Mouse (Mus musculus): ENCODE data around the gene Gpr152. TPM values are rescaled to one million over a fixed set of nuclear protein-coding genes. Genes with fewer than 3 reads are reported as not detected.

Gene Gpr152
- polyA plus RNA-seq, 1 experiment from 2014 or later: not detected

DNA sequence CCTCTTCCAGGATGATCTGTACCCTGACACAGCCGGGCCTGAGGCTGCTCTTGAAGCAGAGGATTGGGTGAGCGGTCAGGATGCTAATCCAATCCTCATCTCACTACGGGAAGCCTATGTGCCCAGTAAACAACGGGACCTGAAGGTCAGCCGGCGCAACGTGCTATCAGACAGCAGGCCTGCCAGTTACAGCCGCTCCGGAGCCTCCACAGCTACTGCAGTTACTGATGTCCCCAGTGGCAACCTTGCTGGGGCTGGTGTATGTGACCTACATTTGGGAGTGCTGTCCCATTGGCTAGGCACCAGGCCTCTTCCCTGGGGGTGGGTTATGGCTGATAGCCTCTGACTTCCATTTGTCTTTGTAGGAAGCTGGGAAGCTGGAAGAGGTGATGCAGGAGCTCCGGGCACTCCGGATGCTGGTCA lies 13.7 kb downstream of the Gpr152 start, which contains the start of gene Ptprcap:
TSS of gene Ptprcap (plus strand) at position 373 of the 423 bp plus-strand sequence.
- WGBS: 72% methylated on average over 11 of the region's 11 CpGs
- Histone ChIP-seq H3K27me3 (replicated peaks; ENCODE audit: control insufficient read depth, insufficient read depth, low read length) (no peaks in the 10 kb centered on the region), H3K4me1 (replicated peaks; ENCODE audit: control insufficient read depth, insufficient read depth, low read length) (peaks cover 9% of the 10 kb centered on the region; the same call in 1 of the 2 replicates), H3K36me3 (ENCODE audit: control insufficient read depth, insufficient read depth) (peaks cover 61% of the 10 kb centered on the region), H3K4me3 (ENCODE audit: low read depth, low read length) (no peak within 1 kb of the TSS), H3K9ac (ENCODE audit: low read depth, low read length) (no peak within 1 kb of the TSS), H3K4me2 (replicated peaks; ENCODE audit: low read depth) (no peak within 1 kb of the TSS), H3K27ac (ENCODE audit: low read depth, low read length) (no peak within 1 kb of the TSS), H3K9me3 (ENCODE audit: control insufficient read depth) (no peaks in the 10 kb centered on the region)
- ATAC-seq: no peak
- no peak for TF ChIP-seq CTCF (IDR thresholded peaks at IDR 0.05; ENCODE audit: low read depth)

DNA sequence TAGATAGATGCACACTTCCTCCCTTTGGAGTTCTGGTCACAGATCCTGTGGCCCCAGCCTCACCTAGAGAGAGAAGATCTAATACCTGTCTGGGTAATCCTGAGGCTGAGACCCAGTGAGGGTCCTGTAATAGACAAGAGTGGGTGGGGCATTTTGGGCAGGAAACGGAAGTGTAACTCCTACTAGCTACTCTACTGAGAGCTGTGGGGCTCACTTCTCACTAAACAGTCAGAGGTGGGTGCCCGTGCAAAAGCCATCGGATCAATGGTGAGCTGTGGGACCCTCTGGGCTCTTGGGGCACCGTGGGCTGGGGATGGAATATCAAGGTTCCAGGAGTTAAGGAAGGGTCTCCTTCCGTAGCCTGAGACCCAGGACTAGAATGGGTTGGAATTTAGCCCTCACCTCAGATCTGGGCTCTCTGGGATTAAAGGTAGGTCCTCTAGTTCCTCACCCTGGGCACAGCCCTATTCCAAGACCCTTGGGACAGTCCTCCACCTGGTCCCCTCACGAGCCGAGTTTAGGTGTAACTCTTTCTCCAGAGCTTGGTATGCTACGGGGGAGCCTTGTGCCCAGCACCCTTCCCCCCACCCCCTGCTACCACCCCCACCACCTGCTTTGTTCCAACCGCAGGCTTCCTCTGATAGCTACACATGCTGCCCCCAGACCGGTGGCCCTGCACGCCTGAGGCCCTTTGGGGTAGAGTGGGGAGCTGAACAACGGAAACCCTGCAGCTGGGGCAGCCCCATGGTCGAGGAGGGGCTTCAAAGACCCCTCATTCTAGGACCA lies 15.0 kb downstream of the Gpr152 start:
- no peak for ATAC-seq
- no peak overlapping the region for H3K4me2 ChIP-seq (replicated peaks; ENCODE audit: low read depth)
- no peak overlapping the region for H3K27ac ChIP-seq (ENCODE audit: low read depth, low read length)
- peaks cover 75% of the 10 kb centered on the region for H3K36me3 ChIP-seq (ENCODE audit: control insufficient read depth, insufficient read depth)
- 76% methylated on average over 13 of the region's 13 CpGs for WGBS
- H3K27me3 ChIP-seq (replicated peaks; ENCODE audit: control insufficient read depth, insufficient read depth, low read length): no peaks in the 10 kb centered on the region
- no peak overlapping the region for H3K9ac ChIP-seq (ENCODE audit: low read depth, low read length)
- TF ChIP-seq CTCF (IDR thresholded peaks at IDR 0.05; ENCODE audit: low read depth): no peak
- H3K9me3 ChIP-seq (ENCODE audit: control insufficient read depth): no peaks in the 10 kb centered on the region
- H3K4me1 ChIP-seq (replicated peaks; ENCODE audit: control insufficient read depth, insufficient read depth, low read length): peaks cover 4% of the 10 kb centered on the region; the same call in 1 of the 2 replicates
- H3K4me3 ChIP-seq (ENCODE audit: low read depth, low read length): no peak overlapping the region

DNA sequence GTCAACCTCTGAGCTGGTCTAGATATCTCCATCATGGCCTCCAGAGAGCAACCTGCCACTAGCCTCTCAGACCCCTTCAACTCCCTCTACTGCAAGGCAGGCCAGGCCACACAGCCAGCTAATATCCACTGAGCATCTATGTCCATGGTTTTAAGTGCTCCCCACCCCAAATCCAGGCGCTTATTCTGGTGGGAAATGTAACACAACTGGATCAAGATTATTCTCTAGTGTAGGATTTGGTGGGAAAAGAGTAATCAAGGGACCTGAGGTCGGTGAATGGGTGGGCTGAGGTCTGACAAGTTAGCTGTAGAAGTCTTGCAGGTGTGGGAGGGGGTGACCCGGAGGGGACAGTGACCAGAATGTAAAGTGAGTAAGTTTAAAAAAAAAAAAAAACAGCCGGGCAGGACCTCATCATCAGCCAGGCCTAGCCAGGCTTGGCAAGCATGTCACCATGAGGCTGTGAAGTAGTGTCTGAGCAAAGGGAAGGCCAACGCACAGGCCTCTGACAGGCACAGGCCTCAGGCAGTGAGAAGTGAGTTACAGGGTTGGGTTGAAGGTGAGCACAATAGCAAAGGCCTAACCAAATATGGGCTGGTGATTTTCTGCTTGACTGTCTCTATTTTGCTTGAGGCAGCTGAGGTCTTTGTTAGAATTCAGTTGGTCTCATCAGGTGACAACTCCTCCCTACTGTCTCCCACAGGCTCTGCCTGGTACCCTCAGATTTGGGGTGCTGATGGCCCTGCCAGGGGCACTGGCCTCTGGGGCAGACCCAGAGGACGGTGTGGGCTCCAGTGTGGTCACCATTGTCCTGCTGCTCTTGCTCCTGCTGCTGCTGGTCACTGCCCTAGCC lies 15.9 kb downstream of the Gpr152 start:
- no peaks in the 10 kb centered on the region for H3K27me3 ChIP-seq (replicated peaks; ENCODE audit: control insufficient read depth, insufficient read depth, low read length)
- H3K4me1 ChIP-seq (replicated peaks; ENCODE audit: control insufficient read depth, insufficient read depth, low read length): no peaks in the 10 kb centered on the region
- TF ChIP-seq CTCF (IDR thresholded peaks at IDR 0.05; ENCODE audit: low read depth): no peak
- no peak overlapping the region for H3K9ac ChIP-seq (ENCODE audit: low read depth, low read length)
- no peak overlapping the region for H3K4me2 ChIP-seq (replicated peaks; ENCODE audit: low read depth)
- no peak for ATAC-seq
- 80% methylated on average over 6 of the region's 6 CpGs for WGBS
- H3K27ac ChIP-seq (ENCODE audit: low read depth, low read length): no peak overlapping the region
- peaks cover 74% of the 10 kb centered on the region for H3K36me3 ChIP-seq (ENCODE audit: control insufficient read depth, insufficient read depth)
- no peaks in the 10 kb centered on the region for H3K9me3 ChIP-seq (ENCODE audit: control insufficient read depth)
- H3K4me3 ChIP-seq (ENCODE audit: low read depth, low read length): no peak overlapping the region

DNA sequence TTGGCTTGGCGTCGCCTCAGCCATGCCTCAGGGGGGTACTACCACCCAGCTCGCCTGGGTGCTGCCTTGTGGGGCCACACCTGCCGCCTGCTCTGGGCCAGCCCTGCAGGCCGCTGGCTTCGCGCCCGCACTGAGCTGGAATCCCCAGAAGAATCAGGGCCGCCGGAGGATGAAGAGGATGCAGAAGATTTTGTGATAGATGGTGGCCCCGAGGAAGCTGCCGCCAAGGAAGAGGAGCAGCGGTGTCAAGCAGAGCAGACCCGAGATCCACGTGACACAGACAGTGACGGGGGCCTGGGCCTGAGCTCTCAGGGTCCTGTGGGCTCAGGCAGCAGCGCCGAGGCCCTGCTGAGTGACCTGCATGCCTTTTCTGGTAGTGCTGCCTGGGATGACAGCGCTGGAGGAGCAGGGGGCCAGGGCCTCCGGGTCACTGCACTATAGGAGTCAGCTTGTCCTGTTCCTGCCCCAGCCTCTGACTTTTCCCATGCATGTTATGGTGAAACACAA lies 16.5 kb downstream of the Gpr152 start:
- TF ChIP-seq CTCF (IDR thresholded peaks at IDR 0.05; ENCODE audit: low read depth): no peak
- no peak overlapping the region for H3K9ac ChIP-seq (ENCODE audit: low read depth, low read length)
- WGBS: 77% methylated on average over 20 of the region's 20 CpGs
- H3K27me3 ChIP-seq (replicated peaks; ENCODE audit: control insufficient read depth, insufficient read depth, low read length): no peaks in the 10 kb centered on the region
- H3K4me1 ChIP-seq (replicated peaks; ENCODE audit: control insufficient read depth, insufficient read depth, low read length): no peaks in the 10 kb centered on the region
- no peaks in the 10 kb centered on the region for H3K9me3 ChIP-seq (ENCODE audit: control insufficient read depth)
- H3K27ac ChIP-seq (ENCODE audit: low read depth, low read length): no peak overlapping the region
- H3K36me3 ChIP-seq (ENCODE audit: control insufficient read depth, insufficient read depth): peaks cover 74% of the 10 kb centered on the region
- H3K4me3 ChIP-seq (ENCODE audit: low read depth, low read length): no peak overlapping the region
- ATAC-seq: no peak
- H3K4me2 ChIP-seq (replicated peaks; ENCODE audit: low read depth): no peak overlapping the region

DNA sequence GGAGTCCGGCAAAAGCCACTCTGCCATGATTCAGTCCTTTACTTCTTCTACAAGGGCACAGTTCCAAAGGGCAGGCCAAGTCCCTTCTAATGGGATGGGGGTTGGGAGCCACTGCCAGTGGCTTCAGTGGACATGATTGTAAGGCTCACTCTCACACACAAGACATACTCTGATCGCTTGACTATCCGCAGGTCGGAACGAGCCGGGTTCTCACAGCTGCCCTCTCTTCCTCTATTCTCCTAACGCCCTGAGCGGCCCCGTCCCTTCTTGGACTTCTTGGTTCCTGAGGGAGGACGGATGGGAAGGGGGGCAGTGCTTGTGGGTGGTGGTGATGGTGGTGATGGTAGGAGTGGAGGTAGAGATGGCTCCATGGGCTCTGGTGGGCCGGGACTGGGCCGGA lies 17.2 kb downstream of the Gpr152 start:
- WGBS: 92% methylated on average over 12 of the region's 12 CpGs
- Histone ChIP-seq H3K9me3 (ENCODE audit: control insufficient read depth) (no peaks in the 10 kb centered on the region), H3K4me1 (replicated peaks; ENCODE audit: control insufficient read depth, insufficient read depth, low read length) (no peaks in the 10 kb centered on the region), H3K9ac (ENCODE audit: low read depth, low read length) (no peak overlapping the region), H3K27ac (ENCODE audit: low read depth, low read length) (no peak overlapping the region), H3K4me3 (ENCODE audit: low read depth, low read length) (no peak overlapping the region), H3K36me3 (ENCODE audit: control insufficient read depth, insufficient read depth) (peaks cover 71% of the 10 kb centered on the region), H3K4me2 (replicated peaks; ENCODE audit: low read depth) (no peak overlapping the region), H3K27me3 (replicated peaks; ENCODE audit: control insufficient read depth, insufficient read depth, low read length) (no peaks in the 10 kb centered on the region)
- TF ChIP-seq CTCF (IDR thresholded peaks at IDR 0.05; ENCODE audit: low read depth): no peak
- ATAC-seq: no peak

DNA sequence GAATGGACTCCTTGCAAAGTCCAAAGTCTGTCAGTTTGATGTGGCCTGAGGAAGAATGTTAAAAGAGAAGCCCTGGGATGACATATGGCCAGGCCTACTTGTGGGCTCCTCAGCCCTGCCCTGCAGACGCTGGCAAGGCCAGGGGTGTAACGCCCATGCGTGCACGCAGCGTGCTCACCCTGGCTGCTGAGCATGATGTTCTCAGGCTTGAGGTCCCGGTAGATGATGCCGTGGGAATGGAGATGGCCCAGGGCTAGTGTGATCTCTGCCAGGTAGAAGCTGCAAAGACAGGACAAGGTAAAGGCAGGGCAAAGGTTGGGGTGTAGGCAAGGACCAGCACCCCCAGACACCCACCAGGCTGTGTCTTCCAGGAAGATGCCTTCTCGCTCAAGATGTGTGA lies 19.5 kb downstream of the Gpr152 start:
- H3K4me3 ChIP-seq (ENCODE audit: low read depth, low read length): no peak overlapping the region
- ATAC-seq: no peak
- TF ChIP-seq CTCF (IDR thresholded peaks at IDR 0.05; ENCODE audit: low read depth): no peak
- no peak overlapping the region for H3K4me2 ChIP-seq (replicated peaks; ENCODE audit: low read depth)
- H3K27me3 ChIP-seq (replicated peaks; ENCODE audit: control insufficient read depth, insufficient read depth, low read length): no peaks in the 10 kb centered on the region
- H3K9ac ChIP-seq (ENCODE audit: low read depth, low read length): no peak overlapping the region
- H3K4me1 ChIP-seq (replicated peaks; ENCODE audit: control insufficient read depth, insufficient read depth, low read length): peaks cover 4% of the 10 kb centered on the region; the same call in 1 of the 2 replicates
- H3K36me3 ChIP-seq (ENCODE audit: control insufficient read depth, insufficient read depth): peaks cover 50% of the 10 kb centered on the region
- H3K9me3 ChIP-seq (ENCODE audit: control insufficient read depth): no peaks in the 10 kb centered on the region
- no peak overlapping the region for H3K27ac ChIP-seq (ENCODE audit: low read depth, low read length)
- WGBS: 98% methylated on average over 8 of the region's 8 CpGs

Measured in intestine, postnatal 0 days (tissue).